17 mouse cellular contexts compared by ENCODE assay signal in genomic region chr14:101137426-101137825, GRCm38 (mm10).
DNase-seq lines count a peak whose midpoint lies in the region; ATAC-seq and TF ChIP-seq lines count a peak whose summit lies in the region.
"Had no signal": no experiment of that assay in that cellular context is flagged by ENCODE, and none has a peak within 500 bp of the region (broad histone marks: within the 10 kb centered on the region; RNA-seq: fewer than 3 reads in every experiment).

No protein-coding gene starts in this region.

- 84% methylated on average over 6 of the region's 6 CpGs for WGBS in heart, embryonic 10.5 days
- WGBS in midbrain, postnatal 0 days = 69% methylated on average over 6 of the region's 6 CpGs
- 92% methylated on average over 6 of the region's 6 CpGs for WGBS in midbrain, embryonic 10.5 days
- WGBS in limb, embryonic 15.5 days = 36% methylated on average over 6 of the region's 6 CpGs

- H3K4me1 ChIP-seq in heart, embryonic 10.5 days = no peaks in the 10 kb centered on the region
- no peaks in the 10 kb centered on the region for H3K4me1 ChIP-seq in midbrain, postnatal 0 days (ENCODE audit: insufficient read depth, low read length)
- H3K4me1 ChIP-seq in midbrain, embryonic 10.5 days = peaks cover 16% of the 10 kb centered on the region
- peaks cover 5% of the 10 kb centered on the region; the same call in 1 of the 2 replicates for H3K4me1 ChIP-seq in limb, embryonic 15.5 days
- H3K4me1 ChIP-seq: lung, embryonic 15.5 days; stomach, embryonic 15.5 days had no signal

- ATAC-seq in midbrain, postnatal 0 days (ENCODE audit: low FRiP score) = no peak
- ATAC-seq in limb, embryonic 15.5 days (ENCODE audit: insufficient number of reproducible peaks, low FRiP score, low TSS enrichment, low read depth) = peak; percentile 69; the same call in 1 of the 2 replicates

- no peaks in the 10 kb centered on the region for H3K9me3 ChIP-seq in heart, embryonic 10.5 days
- no peaks in the 10 kb centered on the region for H3K9me3 ChIP-seq in midbrain, postnatal 0 days (ENCODE audit: low read length)
- H3K9me3 ChIP-seq in midbrain, embryonic 10.5 days (replicated peaks) = no peaks in the 10 kb centered on the region
- no peaks in the 10 kb centered on the region for H3K9me3 ChIP-seq in limb, embryonic 15.5 days
- H3K9me3 ChIP-seq: lung, embryonic 15.5 days; neural tube, embryonic 12.5 days; stomach, embryonic 15.5 days had no signal

- no peaks in the 10 kb centered on the region for H3K27me3 ChIP-seq in heart, embryonic 10.5 days (ENCODE audit: insufficient read depth, poor library complexity, severe bottlenecking)
- H3K27me3 ChIP-seq in midbrain, postnatal 0 days (ENCODE audit: insufficient read depth, low read length) = no peaks in the 10 kb centered on the region
- no peaks in the 10 kb centered on the region for H3K27me3 ChIP-seq in midbrain, embryonic 10.5 days (ENCODE audit: low read depth, poor library complexity, severe bottlenecking)
- H3K27me3 ChIP-seq in limb, embryonic 15.5 days = no peaks in the 10 kb centered on the region
- H3K27me3 ChIP-seq: lung, embryonic 15.5 days; neural tube, embryonic 12.5 days; stomach, embryonic 15.5 days had no signal

- H3K4me2 ChIP-seq in midbrain, postnatal 0 days (ENCODE audit: low read depth, low read length, poor library complexity, severe bottlenecking) = no peak overlapping the region
- no peak overlapping the region for H3K4me2 ChIP-seq in limb, embryonic 15.5 days
- H3K4me2 ChIP-seq: lung, embryonic 15.5 days; neural tube, embryonic 12.5 days; stomach, embryonic 15.5 days had no signal

- H3K9ac ChIP-seq in midbrain, postnatal 0 days (replicated peaks; ENCODE audit: low read length, poor library complexity, severe bottlenecking) = no peak overlapping the region
- no peak overlapping the region for H3K9ac ChIP-seq in limb, embryonic 15.5 days
- H3K9ac ChIP-seq: lung, embryonic 15.5 days; neural tube, embryonic 12.5 days; stomach, embryonic 15.5 days had no signal

- TF ChIP-seq CTCF in midbrain, postnatal 0 days (IDR thresholded peaks at IDR 0.05) = no peak

- DNase-seq in cerebellum, postnatal 10 days = peak; percentile 31 to 35
- no peak for DNase-seq in cerebellum, adult 9-10 months
- peak; percentile 15 to 16 for DNase-seq in heart, postnatal 10 days
- no peak for DNase-seq in heart, embryonic 10.5 days (ENCODE audit: low spot score)
- peak; percentile 46 for DNase-seq in midbrain, postnatal 0 days (ENCODE audit: low spot score)
- no peak for DNase-seq in midbrain, embryonic 10.5 days (ENCODE audit: low spot score)
- no peak for DNase-seq in embryo, embryonic 11 days
- DNase-seq: cerebellum, adult 8-10 months; gastrocnemius, adult 2 months; heart, adult 2 months; kidney, adult 9 months; spleen, adult 18-20 months; thymus, postnatal 14 days had no signal

- intact Hi-C loops in heart, postnatal 10 days (cut with DNase I) = no loop called here

- no peak overlapping the region for H3K4me3 ChIP-seq in heart, embryonic 10.5 days
- no peak overlapping the region for H3K4me3 ChIP-seq in midbrain, postnatal 0 days (ENCODE audit: low read depth, low read length)
- H3K4me3 ChIP-seq in midbrain, embryonic 10.5 days = no peak overlapping the region
- no peak overlapping the region for H3K4me3 ChIP-seq in limb, embryonic 15.5 days
- H3K4me3 ChIP-seq: gastrocnemius, adult 2 months; heart, adult 2 months; lung, embryonic 15.5 days; neural tube, embryonic 12.5 days; stomach, embryonic 15.5 days had no signal

- H3K27ac ChIP-seq in heart, embryonic 10.5 days = no peak overlapping the region
- H3K27ac ChIP-seq in midbrain, postnatal 0 days (ENCODE audit: low read depth, low read length) = no peak overlapping the region
- no peak overlapping the region for H3K27ac ChIP-seq in midbrain, embryonic 10.5 days (replicated peaks)
- no peak overlapping the region for H3K27ac ChIP-seq in limb, embryonic 15.5 days
- H3K27ac ChIP-seq: gastrocnemius, adult 2 months; heart, adult 2 months; lung, embryonic 15.5 days; neural tube, embryonic 12.5 days; stomach, embryonic 15.5 days had no signal

- no peaks in the 10 kb centered on the region for H3K36me3 ChIP-seq in heart, embryonic 10.5 days
- H3K36me3 ChIP-seq in midbrain, postnatal 0 days (ENCODE audit: insufficient read depth, low read length) = no peaks in the 10 kb centered on the region
- H3K36me3 ChIP-seq in midbrain, embryonic 10.5 days = no peaks in the 10 kb centered on the region
- no peaks in the 10 kb centered on the region for H3K36me3 ChIP-seq in limb, embryonic 15.5 days
- H3K36me3 ChIP-seq: lung, embryonic 15.5 days; neural tube, embryonic 12.5 days; stomach, embryonic 15.5 days had no signal

Comparison
In these comparisons a context has a peak if more than half of its experiments do, and no peak if none do; other contexts are left out.
1. DNase-seq: peak in cerebellum, postnatal 10 days (2 of 2), heart, postnatal 10 days (2 of 2) and midbrain, postnatal 0 days (single experiment); none in cerebellum, adult 9-10 months (single experiment), heart, embryonic 10.5 days (single experiment), midbrain, embryonic 10.5 days (single experiment) and embryo, embryonic 11 days (single experiment).